Mouse (Mus musculus) liver, adult 2 months (tissue): ENCODE data around the gene Rasl11a.

Experiments
- CTCF ChIP-seq: fragments of 200-500 bp; IDR thresholded peaks from 2 replicates; pipeline ENCODE4 v1.5.1; 2011; ENCODE audit warnings: low read depth, low read length, control low read depth
- POLR2A ChIP-seq: fragments of 200-500 bp; IDR thresholded peaks from 2 replicates; pipeline ENCODE4 v1.6.1; 2011; ENCODE audit warnings: low read length, control low read depth; ENCODE audit not compliant: insufficient read depth; ENCODE audit errors: extremely low read depth

DNA sequence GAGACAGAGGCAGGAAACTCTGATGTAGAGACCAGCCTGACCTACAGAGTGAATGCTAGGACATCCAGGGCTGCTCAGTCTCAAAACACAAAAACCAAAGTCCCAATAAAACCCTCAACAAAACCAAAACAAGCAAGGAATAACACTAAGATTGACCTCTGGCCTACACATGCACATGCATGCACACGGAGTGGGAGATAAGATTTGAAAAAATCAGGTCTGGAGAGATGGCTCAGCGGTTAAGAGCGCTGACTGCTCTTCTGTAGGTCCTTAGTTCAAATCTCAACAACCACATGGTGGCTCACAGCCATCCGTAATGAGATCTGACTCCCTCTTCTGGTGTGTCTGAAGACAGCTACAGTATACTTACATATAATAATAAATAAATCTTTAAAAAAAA lies 4.4 kb upstream of the Rasl11a start:
- no peak for TF ChIP-seq POLR2A
- TF ChIP-seq CTCF, result no peak
